Mouse (Mus musculus) neutrophil, adult 5-6 weeks (primary cell): Measurements from ENCODE around the gene Gm21970. TPM values are rescaled to one million over a fixed set of nuclear protein-coding genes. Genes with fewer than 3 reads are reported as not detected.

Experiments
- total RNA-seq: library from RNA; stranded (forward); fragments of 200-1000 nt; gene quantifications from 2 replicates; pipeline ENCODE4 v1.2.3, GENCODE M21; 2017

Gene Gm21970
- total RNA-seq, 1 experiment from 2014 or later: not detected

Other genes with a start within 250 kb of the Gm21970 start
- gene Olig2, start 166.3 kb upstream of the Gm21970 start, total RNA-seq: not detected in 2 replicates
- not detected in 2 replicates for gene Olig1, start 121.9 kb upstream of the Gm21970 start, total RNA-seq
- gene Ifnar2, start 18.9 kb upstream of the Gm21970 start, total RNA-seq: 93.4 and 107 TPM in 2 replicates
- 144 and 156 TPM in 2 replicates for gene Il10rb, start 14.4 kb downstream of the Gm21970 start, total RNA-seq
- 159 and 168 TPM in 2 replicates for gene Ifnar1, start 93.5 kb downstream of the Gm21970 start, total RNA-seq
- 58.2 and 72.7 TPM in 2 replicates for gene Ifngr2, start 155.4 kb downstream of the Gm21970 start, total RNA-seq
- gene Tmem50b, start 206.1 kb downstream of the Gm21970 start, total RNA-seq: 81.5 and 86.4 TPM in 2 replicates
- 8.3 and 9.1 TPM in 2 replicates for gene Dnajc28, start 227.3 kb downstream of the Gm21970 start, total RNA-seq